Mouse (Mus musculus) liver, adult 2 months (tissue): ENCODE measurements around the gene Gm9936. TPM values are rescaled to one million over a fixed set of nuclear protein-coding genes. Genes with fewer than 3 reads are reported as not detected.
"Not testable (repeated sequence)": the region's sequence is repeated elsewhere in the genome, so short reads cannot be mapped to it uniquely, and the experiment has no call there.

ENCODE experiments used
- DNase-seq: peaks from one replicate; pipeline ENCODE4 v3.0.0-alpha.2; 2011; ENCODE audit warnings: low read depth, low spot score; ENCODE audit errors: extremely low read depth
- H3K27ac ChIP-seq: fragments of 200-500 bp; replicated peaks from 2 replicates; pipeline ENCODE4 v1.5.1; 2012; ENCODE audit warnings: low read depth, mild to moderate bottlenecking, control low read depth, inconsistent platforms, low read length; ENCODE audit not compliant: insufficient read depth
- H3K27me3 ChIP-seq: fragments of 200-500 bp; 2 replicates; pipeline ENCODE4 v1.6.1; 2012; ENCODE audit warnings: mild to moderate bottlenecking, moderate library complexity, low read length, inconsistent platforms; ENCODE audit not compliant: control insufficient read depth, insufficient read depth
- H3K36me3 ChIP-seq: fragments of 200-500 bp; 2 replicates; pipeline ENCODE4 v1.6.1; 2012; ENCODE audit warnings: low read length, inconsistent platforms; ENCODE audit not compliant: control insufficient read depth, insufficient read depth
- H3K4me1 ChIP-seq: fragments of 200-500 bp; 2 replicates; pipeline ENCODE4 v1.6.1; 2011; ENCODE audit warnings: low read length; ENCODE audit not compliant: control insufficient read depth, insufficient read depth
- H3K4me3 ChIP-seq: fragments of 200-500 bp; 2 replicates; pipeline ENCODE4 v1.5.1; 2011; ENCODE audit warnings: low read depth, mild to moderate bottlenecking, control low read depth, low read length, moderate library complexity; ENCODE audit not compliant: insufficient read depth
- H3K79me2 ChIP-seq: fragments of 200-500 bp; 2 replicates; pipeline ENCODE4 v1.6.1; 2012; ENCODE audit warnings: inconsistent platforms, mild to moderate bottlenecking, low read length, moderate library complexity; ENCODE audit not compliant: control insufficient read depth, insufficient read depth
- H3K9ac ChIP-seq: fragments of 200-500 bp; 2 replicates; pipeline ENCODE4 v1.6.1; 2012; ENCODE audit warnings: low read depth, mild to moderate bottlenecking, control low read depth, inconsistent platforms, low read length
- CTCF ChIP-seq: fragments of 200-500 bp; IDR thresholded peaks from 2 replicates; pipeline ENCODE4 v1.5.1; 2011; ENCODE audit warnings: low read depth, low read length, control low read depth
- POLR2A ChIP-seq: fragments of 200-500 bp; IDR thresholded peaks from 2 replicates; pipeline ENCODE4 v1.6.1; 2011; ENCODE audit warnings: low read length, control low read depth; ENCODE audit not compliant: insufficient read depth; ENCODE audit errors: extremely low read depth
- WGBS: fragments of 180-500 bp; shearing (Covaris S2); methylation state at CpG from one replicate; pipeline ENCODE4 v1.1.7; 2018; 5-methylcytosine and 5-hydroxymethylcytosine counted together
- polyA plus RNA-seq: library from polyadenylated mRNA; depleted of rRNA; stranded (reverse); fragments of >200 nt; gene quantifications from 2 replicates; pipeline ENCODE4 v1.2.3, GENCODE M21; 2012
- total RNA-seq: library from RNA; depleted of rRNA; stranded (reverse); fragments of >200 nt; gene quantifications from 2 replicates; pipeline ENCODE4 v1.2.3, GENCODE M21; 2014

Gene Gm9936
- total and polyA plus RNA-seq, 2 experiments, result not detected

- peak; percentile 63 for DNase-seq
- no peak overlapping the region for H3K4me3 ChIP-seq
- no peaks in the 10 kb centered on the region for H3K36me3 ChIP-seq
- no peak overlapping the region for H3K9ac ChIP-seq
- no peaks in the 10 kb centered on the region for H3K27me3 ChIP-seq
- H3K4me1 ChIP-seq, result peaks cover 3% of the 10 kb centered on the region
- TF ChIP-seq CTCF (no peak), POLR2A (no peak)
- WGBS, result 72% methylated on average over 2 of the region's 2 CpGs
- H3K27ac ChIP-seq, result no peak overlapping the region
- no peaks in the 10 kb centered on the region for H3K79me2 ChIP-seq
Observed at GRCm38 (mm10) chr5:114888995-114889394, 30.5 kb upstream of the Gm9936 start.

- H3K4me1 ChIP-seq, result peaks cover 3% of the 10 kb centered on the region
- no peak overlapping the region for H3K4me3 ChIP-seq
- DNase-seq, result peak; percentile 55
- 41% methylated on average over 6 of the region's 6 CpGs for WGBS
- H3K27me3 ChIP-seq, result no peaks in the 10 kb centered on the region
- no peaks in the 10 kb centered on the region for H3K79me2 ChIP-seq
- no peaks in the 10 kb centered on the region for H3K36me3 ChIP-seq
- no peak overlapping the region for H3K9ac ChIP-seq
- TF ChIP-seq POLR2A, result no peak
- no peak for TF ChIP-seq CTCF
- no peak overlapping the region; the same call in 1 of the 2 replicates for H3K27ac ChIP-seq
Observed at GRCm38 (mm10) chr5:114886801-114887200, 28.3 kb upstream of the Gm9936 start.

DNA sequence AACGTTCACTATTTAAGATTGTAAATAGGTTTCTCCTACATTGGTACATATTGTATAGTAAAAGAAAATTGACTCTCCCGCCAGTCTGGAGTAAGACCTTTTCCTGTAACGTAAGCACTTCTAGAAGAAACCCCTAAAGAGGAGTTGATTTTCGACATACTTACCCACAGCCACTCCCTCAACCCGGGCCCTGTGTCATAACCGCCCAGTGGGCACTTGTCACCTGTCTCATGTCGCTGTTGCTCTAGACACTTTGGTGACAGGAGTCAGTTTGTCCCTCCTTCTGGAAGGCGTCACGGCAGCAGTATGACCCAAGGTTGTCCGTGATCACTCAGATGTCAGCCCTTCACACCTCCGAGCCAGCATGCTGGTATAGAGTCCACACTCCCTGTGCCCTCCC is 24.5 kb upstream of the Gm9936 start:
- Histone ChIP-seq H3K27ac (no peak overlapping the region), H3K4me1 (peaks cover 3% of the 10 kb centered on the region; the same call in 1 of the 2 replicates), H3K79me2 (no peaks in the 10 kb centered on the region), H3K4me3 (no peak overlapping the region), H3K36me3 (no peaks in the 10 kb centered on the region), H3K27me3 (no peaks in the 10 kb centered on the region), H3K9ac (no peak overlapping the region)
- no peak for TF ChIP-seq POLR2A
- no peak for TF ChIP-seq CTCF
- DNase-seq, result no peak
- WGBS, result 92% methylated on average over 11 of the region's 11 CpGs

GRCm38 (mm10) chr5:114882319-114882718 is 23.8 kb upstream of the Gm9936 start:
- not testable (repeated sequence) for H3K9ac ChIP-seq, H3K4me1 ChIP-seq, H3K27ac ChIP-seq, H3K27me3 ChIP-seq, H3K79me2 ChIP-seq, H3K36me3 ChIP-seq, H3K4me3 ChIP-seq, DNase-seq
- 89% methylated on average over 6 of the region's 7 CpGs for WGBS

GRCm38 (mm10) chr5:114879399-114879798 is 20.9 kb upstream of the Gm9936 start:
- H3K4me3 ChIP-seq, result no peak overlapping the region
- H3K79me2 ChIP-seq, result no peaks in the 10 kb centered on the region
- no peaks in the 10 kb centered on the region for H3K27me3 ChIP-seq
- DNase-seq, result no peak
- H3K4me1 ChIP-seq, result no peaks in the 10 kb centered on the region
- H3K27ac ChIP-seq, result no peak overlapping the region
- WGBS, result 74% methylated on average over 13 of the region's 13 CpGs
- H3K9ac ChIP-seq, result no peak overlapping the region
- no peaks in the 10 kb centered on the region for H3K36me3 ChIP-seq
- no peak for TF ChIP-seq CTCF
- TF ChIP-seq POLR2A, result no peak

GRCm38 (mm10) chr5:114877487-114877886 is 19.0 kb upstream of the Gm9936 start:
- no peak overlapping the region for H3K4me3 ChIP-seq
- no peaks in the 10 kb centered on the region for H3K4me1 ChIP-seq
- no peaks in the 10 kb centered on the region for H3K27me3 ChIP-seq
- no peaks in the 10 kb centered on the region for H3K36me3 ChIP-seq
- WGBS, result 44% methylated on average over 7 of the region's 7 CpGs
- no peaks in the 10 kb centered on the region for H3K79me2 ChIP-seq
- peak; percentile 6 for DNase-seq
- no peak overlapping the region for H3K27ac ChIP-seq
- TF ChIP-seq POLR2A (no peak), CTCF (no peak)
- no peak overlapping the region for H3K9ac ChIP-seq
